Mouse (Mus musculus): ENCODE measurements around the gene Numb. TPM values are rescaled to one million over a fixed set of nuclear protein-coding genes. Genes with fewer than 3 reads are reported as not detected.
"Not testable (repeated sequence)": the region's sequence is repeated elsewhere in the genome, so short reads cannot be mapped to it uniquely, and the experiment has no call there.

The Numb gene
- total RNA-seq, 2 experiments from 2014 or later = 31.6 to 32.1 TPM

GRCm38 (mm10) chr12:83923486-83923859 is 1.7 kb upstream of the Numb start:
- no peak for DNase-seq (ENCODE audit: low spot score in 2 of 2)

- no peak for DNase-seq (ENCODE audit: low spot score in 2 of 2)
These were observed 1.2 kb upstream of the Numb start for GRCm38 (mm10) chr12:83922724-83923485.

GRCm38 (mm10) chr12:83920721-83921441 is 853 bp downstream of the Numb start:
- no peak for DNase-seq (ENCODE audit: low spot score in 2 of 2)

- DNase-seq (ENCODE audit: low spot score in 2 of 2) = no peak
These were observed 4.8 kb downstream of the Numb start for GRCm38 (mm10) chr12:83916884-83917283.

GRCm38 (mm10) chr12:83914797-83915196 is 6.9 kb downstream of the Numb start:
- DNase-seq (ENCODE audit: low spot score in 2 of 2) = no peak

- DNase-seq (ENCODE audit: low spot score in 2 of 2) = no peak
These were observed 7.5 kb downstream of the Numb start for GRCm38 (mm10) chr12:83914202-83914740.

GRCm38 (mm10) chr12:83910451-83910850 is 11.3 kb downstream of the Numb start:
- no peak for DNase-seq (ENCODE audit: low spot score in 2 of 2)

- DNase-seq (ENCODE audit: low spot score in 2 of 2) = no peak
These were observed 28.8 kb downstream of the Numb start for GRCm38 (mm10) chr12:83892926-83893325.

- no peak for DNase-seq (ENCODE audit: low spot score in 2 of 2)
These were observed 30.5 kb downstream of the Numb start for GRCm38 (mm10) chr12:83891278-83891677.

GRCm38 (mm10) chr12:83889128-83889527 is 32.6 kb downstream of the Numb start:
- DNase-seq (ENCODE audit: low spot score in 2 of 2) = no peak

- DNase-seq (ENCODE audit: low spot score in 2 of 2) = peak in 1 of 2 experiments; percentile 37
These were observed 36.0 kb downstream of the Numb start for GRCm38 (mm10) chr12:83885516-83886285.

GRCm38 (mm10) chr12:83885065-83885464 is 36.7 kb downstream of the Numb start:
- DNase-seq (ENCODE audit: low spot score in 2 of 2) = not testable (repeated sequence)

- no peak for DNase-seq (ENCODE audit: low spot score in 2 of 2)
These were observed 39.2 kb downstream of the Numb start for GRCm38 (mm10) chr12:83882503-83882902.

- DNase-seq (ENCODE audit: low spot score in 2 of 2) = no peak
These were observed 39.6 kb downstream of the Numb start for GRCm38 (mm10) chr12:83882088-83882487.

- DNase-seq (ENCODE audit: low spot score in 2 of 2) = no peak
These were observed 40.8 kb downstream of the Numb start for GRCm38 (mm10) chr12:83880913-83881312.

GRCm38 (mm10) chr12:83875097-83875496 is 46.6 kb downstream of the Numb start:
- DNase-seq (ENCODE audit: low spot score in 2 of 2) = no peak

- DNase-seq (ENCODE audit: low spot score in 2 of 2) = peak in 1 of 2 experiments; percentile 24
These were observed 47.1 kb downstream of the Numb start for GRCm38 (mm10) chr12:83874597-83874996.

GRCm38 (mm10) chr12:83864501-83864900 is 57.2 kb downstream of the Numb start:
- DNase-seq (ENCODE audit: low spot score in 2 of 2) = no peak

GRCm38 (mm10) chr12:83861880-83862279 is 59.9 kb downstream of the Numb start:
- DNase-seq (ENCODE audit: low spot score in 2 of 2) = no peak

GRCm38 (mm10) chr12:83860688-83861087 is 61.0 kb downstream of the Numb start:
- no peak for DNase-seq (ENCODE audit: low spot score in 2 of 2)

- no peak for DNase-seq (ENCODE audit: low spot score in 2 of 2)
These were observed 63.7 kb downstream of the Numb start for GRCm38 (mm10) chr12:83858052-83858451.
